Mouse (Mus musculus) T-helper 2 cell (primary cell): ENCODE data around the gene Nlk.

Experiments
- in situ Hi-C: fragments of 300-600 bp; cut with MboI, MseI; formaldehyde crosslinking; loops from one replicate; pipeline ENCODE4 v1.15.1; 2025; ENCODE audit warnings: high pct_unique_total_duplicates

Nlk gene

GRCm38 (mm10) chr11:78550168-78551058 lies 146.8 kb downstream of the Nlk start, which contains the start of gene Tmem97:
Tmem97 (minus strand) TSS chr11:78550777.
- in situ Hi-C loops = no loop called here

- in situ Hi-C loops = no loop called here
These were observed 147.6 kb downstream of the Nlk start for GRCm38 (mm10) chr11:78549491-78549987.

- in situ Hi-C loops = no loop called here
These were observed 149.3 kb downstream of the Nlk start for GRCm38 (mm10) chr11:78547718-78548460.

- in situ Hi-C loops = no loop called here
These were observed 152.0 kb downstream of the Nlk start for GRCm38 (mm10) chr11:78545181-78545580.

- in situ Hi-C loops = no loop called here
These were observed 152.6 kb downstream of the Nlk start for GRCm38 (mm10) chr11:78544449-78545111.

GRCm38 (mm10) chr11:78540358-78540757 lies 156.8 kb downstream of the Nlk start:
- in situ Hi-C loops = no loop called here

GRCm38 (mm10) chr11:78536690-78537084 lies 160.5 kb downstream of the Nlk start:
- in situ Hi-C loops = loop anchor here (10.0 kb wide), 1 partner anchor 608 kb away; the partner anchor contains the start of gene Ksr1

GRCm38 (mm10) chr11:78536080-78536689 lies 161.0 kb downstream of the Nlk start, which contains the start of the genes Tnfaip1 and Ift20:
Tnfaip1 (minus strand) TSS chr11:78536332.
Ift20 (plus strand) TSS chr11:78536361.
- in situ Hi-C loops = loop anchor here (10.0 kb wide), 1 partner anchor 609 kb away; the partner anchor contains the start of gene Ksr1

- in situ Hi-C loops = loop anchor here (10.0 kb wide), 1 partner anchor 609 kb away; the partner anchor contains the start of gene Ksr1
These were observed 161.6 kb downstream of the Nlk start for GRCm38 (mm10) chr11:78535376-78536079.

- in situ Hi-C loops = loop anchor here (10.0 kb wide), 1 partner anchor 610 kb away; the partner anchor contains the start of gene Ksr1
These were observed 162.7 kb downstream of the Nlk start for GRCm38 (mm10) chr11:78534516-78534915.

- in situ Hi-C loops = loop anchor here (10.0 kb wide), 1 partner anchor 613 kb away; the partner anchor contains the start of gene Ksr1
These were observed 165.7 kb downstream of the Nlk start for GRCm38 (mm10) chr11:78531515-78531914.

- in situ Hi-C loops = loop anchor here (10.0 kb wide), 1 partner anchor 614 kb away; the partner anchor contains the start of gene Ksr1
These were observed 166.1 kb downstream of the Nlk start for GRCm38 (mm10) chr11:78531046-78531445.

- in situ Hi-C loops = loop anchor here (10.0 kb wide), 1 partner anchor 615 kb away; the partner anchor contains the start of gene Ksr1
These were observed 167.2 kb downstream of the Nlk start for GRCm38 (mm10) chr11:78530001-78530400.

GRCm38 (mm10) chr11:78528714-78529113 lies 168.5 kb downstream of the Nlk start:
- in situ Hi-C loops = no loop called here

- in situ Hi-C loops = no loop called here
These were observed 172.3 kb downstream of the Nlk start for GRCm38 (mm10) chr11:78524838-78525237.

GRCm38 (mm10) chr11:78523241-78523955 lies 173.8 kb downstream of the Nlk start:
- in situ Hi-C loops = no loop called here

- in situ Hi-C loops = no loop called here
These were observed 174.6 kb downstream of the Nlk start for GRCm38 (mm10) chr11:78522481-78522997.

GRCm38 (mm10) chr11:78521880-78522279 lies 175.3 kb downstream of the Nlk start:
- in situ Hi-C loops = no loop called here

- in situ Hi-C loops = no loop called here
These were observed 178.2 kb downstream of the Nlk start for GRCm38 (mm10) chr11:78518931-78519330.
